In genomic region chrY:1244421-1244820, GRCm38 (mm10) we compare ENCODE assay signal across 9 mouse cellular contexts. TPM values are rescaled to one million over a fixed set of nuclear protein-coding genes. Genes with fewer than 3 reads are reported as not detected.
DNase-seq lines count a peak whose midpoint lies in the region; ATAC-seq and TF ChIP-seq lines count a peak whose summit lies in the region.
"Had no signal": no experiment of that assay in that cellular context is flagged by ENCODE, and none has a peak within 500 bp of the region (broad histone marks: within the 10 kb centered on the region; RNA-seq: fewer than 3 reads in every experiment).

No protein-coding gene starts in this region.

- intact Hi-C loops in left cerebral cortex, postnatal 4 days (cut with DNase I): no loop called here

- H3K4me1 ChIP-seq in lung, embryonic 16.5 days (replicated peaks; ENCODE audit: control insufficient read depth, insufficient read depth, low read length): no peaks in the 10 kb centered on the region
- no peaks in the 10 kb centered on the region for H3K4me1 ChIP-seq in embryonic fibroblast, embryonic 13.5 days (ENCODE audit: control insufficient read depth, insufficient read depth, low read length)
- no peaks in the 10 kb centered on the region for H3K4me1 ChIP-seq in limb, embryonic 11.5 days (ENCODE audit: control insufficient read depth, insufficient read depth, low read length)
- no peaks in the 10 kb centered on the region for H3K4me1 ChIP-seq in neural tube, embryonic 14.5 days (ENCODE audit: control insufficient read depth, insufficient read depth, low read length)

- H3K4me2 ChIP-seq in lung, embryonic 16.5 days (ENCODE audit: low read depth, low read length): no peak overlapping the region
- H3K4me2 ChIP-seq in limb, embryonic 11.5 days (ENCODE audit: low read depth, severe bottlenecking): peak overlapping the region; percentile 7; the same call in 1 of the 2 replicates
- peak overlapping the region; percentile 31; the same call in 1 of the 2 replicates for H3K4me2 ChIP-seq in neural tube, embryonic 14.5 days (ENCODE audit: low read depth, low read length)

- WGBS in lung, embryonic 16.5 days: 51% methylated on average over 5 of the region's 5 CpGs
- 65% methylated on average over 5 of the region's 5 CpGs for WGBS in limb, embryonic 11.5 days
- WGBS in neural tube, embryonic 14.5 days: 73% methylated on average over 5 of the region's 5 CpGs

- no peaks in the 10 kb centered on the region for H3K36me3 ChIP-seq in lung, embryonic 16.5 days (ENCODE audit: control insufficient read depth, insufficient read depth, low read length)
- no peaks in the 10 kb centered on the region for H3K36me3 ChIP-seq in limb, embryonic 11.5 days (ENCODE audit: control insufficient read depth, insufficient read depth, low read length)
- no peaks in the 10 kb centered on the region for H3K36me3 ChIP-seq in neural tube, embryonic 14.5 days (ENCODE audit: control insufficient read depth, insufficient read depth, low read length)

- TF ChIP-seq POLR2A in embryonic fibroblast, embryonic 13.5 days (IDR thresholded peaks at IDR 0.05; ENCODE audit: low read depth, low read length): no peak

- no peak overlapping the region; the same call in 1 of the 2 replicates for H3K9ac ChIP-seq in lung, embryonic 16.5 days (ENCODE audit: low read length)
- no peak overlapping the region for H3K9ac ChIP-seq in limb, embryonic 11.5 days (ENCODE audit: low read length)
- no peak overlapping the region for H3K9ac ChIP-seq in neural tube, embryonic 14.5 days (replicated peaks; ENCODE audit: low read depth, low read length)

- no peak for ATAC-seq in lung, embryonic 16.5 days (ENCODE audit: low read depth)
- ATAC-seq in limb, embryonic 11.5 days (ENCODE audit: insufficient number of reproducible peaks, low FRiP score, low TSS enrichment, low read depth): no peak
- ATAC-seq in neural tube, embryonic 14.5 days (ENCODE audit: low read depth): no peak

- H3K4me3 ChIP-seq in lung, embryonic 16.5 days (ENCODE audit: low read length): peak overlapping the region; percentile 51
- peak overlapping the region; percentile 92; the same call in 1 of the 2 replicates for H3K4me3 ChIP-seq in embryonic fibroblast, embryonic 13.5 days (ENCODE audit: insufficient read depth, low read length)
- H3K4me3 ChIP-seq in limb, embryonic 11.5 days (ENCODE audit: low read depth, low read length): peak overlapping the region; percentile 33; the same call in 1 of the 2 replicates
- H3K4me3 ChIP-seq in neural tube, embryonic 14.5 days (ENCODE audit: low read depth, low read length): peak overlapping the region; percentile 35

- no peak for TF ChIP-seq CTCF in embryonic fibroblast, embryonic 13.5 days (IDR thresholded peaks at IDR 0.05; ENCODE audit: borderline replicate concordance, insufficient read depth, low read length)

- no peak overlapping the region for H3K27ac ChIP-seq in lung, embryonic 16.5 days (ENCODE audit: low read length)
- H3K27ac ChIP-seq in embryonic fibroblast, embryonic 13.5 days (ENCODE audit: insufficient read depth, low read length): no peak overlapping the region
- no peak overlapping the region for H3K27ac ChIP-seq in limb, embryonic 11.5 days (replicated peaks; ENCODE audit: low read depth, low read length)
- H3K27ac ChIP-seq in neural tube, embryonic 14.5 days (ENCODE audit: low read depth, low read length): no peak overlapping the region

- no peak for DNase-seq in lung, postnatal 25 days (ENCODE audit: low spot score)
- DNase-seq in limb, embryonic 11.5 days (ENCODE audit: low spot score): no peak
- no peak for DNase-seq in left cerebral cortex, postnatal 4 days
- DNase-seq in cerebellum, adult 8-10 months: no peak
- no peak for DNase-seq in kidney, adult 11 months
- DNase-seq: lung, postnatal 10 days had no signal

- H3K27me3 ChIP-seq in lung, embryonic 16.5 days (ENCODE audit: control insufficient read depth, insufficient read depth, low read depth, low read length): no peaks in the 10 kb centered on the region
- H3K27me3 ChIP-seq in limb, embryonic 11.5 days (ENCODE audit: control insufficient read depth, insufficient read depth, low read length): no peaks in the 10 kb centered on the region
- H3K27me3 ChIP-seq in neural tube, embryonic 14.5 days (ENCODE audit: control insufficient read depth, insufficient read depth, low read length): no peaks in the 10 kb centered on the region

- H3K9me3 ChIP-seq in lung, embryonic 16.5 days (ENCODE audit: control insufficient read depth, low read length): no peaks in the 10 kb centered on the region
- no peaks in the 10 kb centered on the region for H3K9me3 ChIP-seq in limb, embryonic 11.5 days (ENCODE audit: control insufficient read depth, low read length)
- no peaks in the 10 kb centered on the region for H3K9me3 ChIP-seq in neural tube, embryonic 14.5 days (ENCODE audit: control insufficient read depth, low read length)

RNA-seq across cellular contexts. Expression of gene Uty, which starts 1.1 kb away (rescaled TPM):
- polyA plus RNA-seq in lung, embryonic 16.5 days (2015; fragmentation: Nextera tagmentation; extraction: Ambion mirVana): 6.8 and 15.1 TPM in 2 replicates
- polyA plus RNA-seq in embryonic fibroblast, embryonic 13.5 days (2011; ENCODE audit: insufficient read length, low read depth, missing spikeins): 22.2 and 27.8 TPM in 2 replicates
- polyA plus RNA-seq in limb, embryonic 11.5 days (2014; fragmentation: Nextera tagmentation; extraction: Ambion mirVana): 14.0 and 15.8 TPM in 2 replicates
- 24.1 TPM in 1 of 2 replicates, not detected in the other for polyA plus RNA-seq in neural tube, embryonic 14.5 days (2014; fragmentation: Nextera tagmentation; extraction: Ambion mirVana)
- 10 to 100 TPM in 1 of 2 experiments, not detected in 1; 20.5 TPM for total RNA-seq in left cerebral cortex, postnatal 4 days (2021)

RNA-seq across cellular contexts. Expression of gene Ddx3y, which starts 42.0 kb away (rescaled TPM):
- 12.5 and 29.4 TPM in 2 replicates for polyA plus RNA-seq in lung, embryonic 16.5 days (2015; fragmentation: Nextera tagmentation; extraction: Ambion mirVana)
- 71.9 and 80.9 TPM in 2 replicates for polyA plus RNA-seq in embryonic fibroblast, embryonic 13.5 days (2011; ENCODE audit: insufficient read length, low read depth, missing spikeins)
- 21.9 and 24.9 TPM in 2 replicates for polyA plus RNA-seq in limb, embryonic 11.5 days (2014; fragmentation: Nextera tagmentation; extraction: Ambion mirVana)
- 37.4 TPM in 1 of 2 replicates, not detected in the other for polyA plus RNA-seq in neural tube, embryonic 14.5 days (2014; fragmentation: Nextera tagmentation; extraction: Ambion mirVana)
- total RNA-seq in left cerebral cortex, postnatal 4 days (2021): 10 to 100 TPM in 1 of 2 experiments, not detected in 1; 44.4 TPM

Comparison
In these comparisons a context has a peak if more than half of its experiments do, and no peak if none do; other contexts are left out.
1. H3K4me3 ChIP-seq: peak in every context shown above with its lines; median percentile 92 in embryonic fibroblast, embryonic 13.5 days; 51 in lung, embryonic 16.5 days; 35 in neural tube, embryonic 14.5 days; 33 in limb, embryonic 11.5 days.